Mouse (Mus musculus) gastrocnemius, adult 8-10 months (tissue): ENCODE results near the gene Osbpl9. TPM values are rescaled to one million over a fixed set of nuclear protein-coding genes. Genes with fewer than 3 reads are reported as not detected.

ENCODE experiments used
- DNase-seq, 2 experiments: peaks; one replicate each; pipeline ENCODE4 v3.0.0; 2022; ENCODE audit warnings: low spot score in 2 of 2
- total RNA-seq, 4 experiments: library from RNA; stranded (reverse); gene quantifications; 2 replicates each; pipeline ENCODE4 v1.2.4; 2022

Osbpl9 gene
- total RNA-seq, result 100 to 1,000 TPM in 1 of 4 experiments, 10 to 100 TPM in 3; 95.4 to 108 (median 97.7) TPM

- DNase-seq, result peak; percentile 97 to 98
Measured at GRCm38 (mm10) chr4:109201582-109202424, at the start of gene Osbpl9. Osbpl9 (minus strand) TSS chr4:109202272.

- no peak for DNase-seq
Measured at GRCm38 (mm10) chr4:109251605-109252004, 49.5 kb upstream of the Osbpl9 start.

GRCm38 (mm10) chr4:109245016-109245620, 43.0 kb upstream of the Osbpl9 start:
- DNase-seq, result no peak

GRCm38 (mm10) chr4:109244506-109244905, 42.4 kb upstream of the Osbpl9 start:
- DNase-seq, result no peak

- DNase-seq, result peak; percentile 71 to 74
Measured at GRCm38 (mm10) chr4:109241934-109242333, 39.9 kb upstream of the Osbpl9 start.

- DNase-seq, result no peak
Measured at GRCm38 (mm10) chr4:109241221-109241620, 39.1 kb upstream of the Osbpl9 start.

GRCm38 (mm10) chr4:109238428-109239268, 36.6 kb upstream of the Osbpl9 start:
- peak; percentile 40 to 47 for DNase-seq

- no peak for DNase-seq
Measured at GRCm38 (mm10) chr4:109236186-109236879, 34.3 kb upstream of the Osbpl9 start.

- DNase-seq, result no peak
Measured at GRCm38 (mm10) chr4:109234806-109235350, 32.8 kb upstream of the Osbpl9 start.

- DNase-seq, result no peak
Measured at GRCm38 (mm10) chr4:109234185-109234584, 32.1 kb upstream of the Osbpl9 start, which contains the start of gene Calr4. Calr4 (plus strand) TSS chr4:109234485.

- DNase-seq, result no peak
Measured at GRCm38 (mm10) chr4:109229766-109230279, 27.8 kb upstream of the Osbpl9 start.

GRCm38 (mm10) chr4:109226071-109226470, 24.0 kb upstream of the Osbpl9 start:
- no peak for DNase-seq

GRCm38 (mm10) chr4:109225606-109226005, 23.5 kb upstream of the Osbpl9 start:
- DNase-seq, result no peak

- DNase-seq, result peak; percentile 89
Measured at GRCm38 (mm10) chr4:109224762-109225552, 22.9 kb upstream of the Osbpl9 start.

GRCm38 (mm10) chr4:109222001-109222400, 19.9 kb upstream of the Osbpl9 start:
- no peak for DNase-seq

GRCm38 (mm10) chr4:109220441-109220940, 18.4 kb upstream of the Osbpl9 start:
- DNase-seq, result no peak

GRCm38 (mm10) chr4:109218008-109218407, 15.9 kb upstream of the Osbpl9 start:
- no peak for DNase-seq

- DNase-seq, result no peak
Measured at GRCm38 (mm10) chr4:109213986-109214385, 11.9 kb upstream of the Osbpl9 start.

GRCm38 (mm10) chr4:109210881-109211280, 8.8 kb upstream of the Osbpl9 start:
- DNase-seq, result no peak
